In genomic region chr2:32606161-32607142, GRCm38 (mm10) we compare ENCODE assay signal across 8 mouse cellular contexts. TPM values are rescaled to one million over a fixed set of nuclear protein-coding genes. Genes with fewer than 3 reads are reported as not detected.
DNase-seq lines count a peak whose midpoint lies in the region; ATAC-seq and TF ChIP-seq lines count a peak whose summit lies in the region.

No protein-coding gene starts in this region.

- peaks cover 74% of the 10 kb centered on the region for H3K4me1 ChIP-seq in E14TG2a.4 (replicated peaks; ENCODE audit: low read depth, low read length)
- H3K4me1 ChIP-seq in embryonic fibroblast, embryonic 13.5 days (ENCODE audit: control insufficient read depth, insufficient read depth, low read length): peaks cover 2% of the 10 kb centered on the region; the same call in 1 of the 2 replicates
- H3K4me1 ChIP-seq in heart, embryonic 13.5 days: peaks cover 63% of the 10 kb centered on the region
- peaks cover 11% of the 10 kb centered on the region for H3K4me1 ChIP-seq in kidney, postnatal 0 days (replicated peaks; ENCODE audit: insufficient read depth, low read length)
- peaks cover 60% of the 10 kb centered on the region for H3K4me1 ChIP-seq in liver, embryonic 16.5 days (ENCODE audit: control insufficient read depth, low read depth, low read length)
- peaks cover 39% of the 10 kb centered on the region for H3K4me1 ChIP-seq in neural tube, embryonic 13.5 days (replicated peaks)

- H3K9me3 ChIP-seq in E14TG2a.4 (ENCODE audit: low read length): no peaks in the 10 kb centered on the region
- H3K9me3 ChIP-seq in heart, embryonic 13.5 days: no peaks in the 10 kb centered on the region
- H3K9me3 ChIP-seq in kidney, postnatal 0 days (replicated peaks; ENCODE audit: low read length): no peaks in the 10 kb centered on the region
- no peaks in the 10 kb centered on the region for H3K9me3 ChIP-seq in liver, embryonic 16.5 days (replicated peaks; ENCODE audit: control insufficient read depth, low read length)
- H3K9me3 ChIP-seq in neural tube, embryonic 13.5 days: no peaks in the 10 kb centered on the region

- peak overlapping the region; percentile 96 for H3K4me2 ChIP-seq in heart, embryonic 13.5 days
- peak overlapping the region; percentile 81 for H3K4me2 ChIP-seq in kidney, postnatal 0 days (ENCODE audit: low read length)
- H3K4me2 ChIP-seq in liver, embryonic 16.5 days (ENCODE audit: low read depth, low read length): peak overlapping the region; percentile 97
- H3K4me2 ChIP-seq in neural tube, embryonic 13.5 days: peak overlapping the region; percentile 90

- TF ChIP-seq POLR2A in embryonic fibroblast, embryonic 13.5 days (IDR thresholded peaks at IDR 0.05; ENCODE audit: low read depth, low read length): peak; percentile 41; the same call in 1 of the 2 replicates

- peak; percentile 93 for DNase-seq in brain, adult 2 months (ENCODE audit: low read depth, low spot score)
- DNase-seq in kidney, postnatal 0 days (ENCODE audit: low spot score): peak; percentile 88
- DNase-seq in testis, postnatal 14 days (ENCODE audit: low spot score): peak; percentile 82

- peak; percentile 87 for TF ChIP-seq CTCF in E14TG2a.4 (conservative IDR thresholded peaks at IDR 0.05; ENCODE audit: low read length)
- no peak for TF ChIP-seq CTCF in embryonic fibroblast, embryonic 13.5 days (IDR thresholded peaks at IDR 0.05; ENCODE audit: borderline replicate concordance, insufficient read depth, low read length)
- peak; percentile 80 for TF ChIP-seq CTCF in kidney, postnatal 0 days (IDR thresholded peaks at IDR 0.05; ENCODE audit: low read depth)

- peak overlapping the region; percentile 89 for H3K9ac ChIP-seq in heart, embryonic 13.5 days
- peak overlapping the region; percentile 66 for H3K9ac ChIP-seq in kidney, postnatal 0 days (ENCODE audit: low read depth, low read length)
- H3K9ac ChIP-seq in liver, embryonic 16.5 days (ENCODE audit: low read depth, low read length): peak overlapping the region; percentile 76
- H3K9ac ChIP-seq in neural tube, embryonic 13.5 days: peak overlapping the region; percentile 80

- no peak overlapping the region for H3K27ac ChIP-seq in embryonic fibroblast, embryonic 13.5 days (ENCODE audit: insufficient read depth, low read length)
- H3K27ac ChIP-seq in heart, embryonic 13.5 days (replicated peaks): peak overlapping the region; percentile 90
- H3K27ac ChIP-seq in kidney, postnatal 0 days: peak overlapping the region; percentile 10; the same call in 1 of the 2 replicates
- H3K27ac ChIP-seq in liver, embryonic 16.5 days (ENCODE audit: low read length): peak overlapping the region; percentile 73
- no peak overlapping the region for H3K27ac ChIP-seq in neural tube, embryonic 13.5 days (replicated peaks)

- H3K36me3 ChIP-seq in E14TG2a.4 (ENCODE audit: insufficient read depth, low read length): 0 out of 2 replicates have a peak, but pooled peaks cover 3% of the 10 kb centered on the region
- no peaks in the 10 kb centered on the region for H3K36me3 ChIP-seq in heart, embryonic 13.5 days
- no peaks in the 10 kb centered on the region for H3K36me3 ChIP-seq in kidney, postnatal 0 days (ENCODE audit: insufficient read depth, low read length)
- H3K36me3 ChIP-seq in liver, embryonic 16.5 days (ENCODE audit: control insufficient read depth, insufficient read depth): no peaks in the 10 kb centered on the region
- no peaks in the 10 kb centered on the region for H3K36me3 ChIP-seq in neural tube, embryonic 13.5 days

- ATAC-seq in heart, embryonic 13.5 days (ENCODE audit: extremely low read depth, insufficient number of reproducible peaks, low FRiP score, low TSS enrichment): peak; percentile 80
- ATAC-seq in kidney, postnatal 0 days (replicated peaks; ENCODE audit: low FRiP score, low read depth): peak; percentile 64
- ATAC-seq in liver, embryonic 16.5 days (ENCODE audit: low read depth): peak; percentile 74
- peak; percentile 86 for ATAC-seq in neural tube, embryonic 13.5 days (ENCODE audit: low read depth)

- no peaks in the 10 kb centered on the region for H3K27me3 ChIP-seq in E14TG2a.4 (ENCODE audit: insufficient read depth, low read length)
- H3K27me3 ChIP-seq in heart, embryonic 13.5 days (replicated peaks): no peaks in the 10 kb centered on the region
- H3K27me3 ChIP-seq in kidney, postnatal 0 days (ENCODE audit: insufficient read depth, low read length): no peaks in the 10 kb centered on the region
- H3K27me3 ChIP-seq in liver, embryonic 16.5 days (ENCODE audit: control insufficient read depth, insufficient read depth, low read depth, low read length): no peaks in the 10 kb centered on the region
- H3K27me3 ChIP-seq in neural tube, embryonic 13.5 days: peaks cover 9% of the 10 kb centered on the region; the same call in 1 of the 2 replicates

- H3K4me3 ChIP-seq in E14TG2a.4 (replicated peaks; ENCODE audit: low read length): peak overlapping the region; percentile 97
- peak overlapping the region; percentile 87 for H3K4me3 ChIP-seq in embryonic fibroblast, embryonic 13.5 days (ENCODE audit: insufficient read depth, low read length)
- H3K4me3 ChIP-seq in heart, embryonic 13.5 days: peak overlapping the region; percentile 84
- H3K4me3 ChIP-seq in kidney, postnatal 0 days (replicated peaks; ENCODE audit: low read depth, low read length): peak overlapping the region; percentile 61
- H3K4me3 ChIP-seq in liver, embryonic 16.5 days (ENCODE audit: low read depth, low read length): peak overlapping the region; percentile 78
- H3K4me3 ChIP-seq in neural tube, embryonic 13.5 days: peak overlapping the region; percentile 71

- 13% methylated on average over 37 of the region's 55 CpGs for WGBS in heart, embryonic 13.5 days
- 13% methylated on average over 46 of the region's 55 CpGs for WGBS in kidney, postnatal 0 days
- 10% methylated on average over 54 of the region's 55 CpGs for WGBS in liver, embryonic 16.5 days (ENCODE audit: insufficient replicate concordance)
- WGBS in neural tube, embryonic 13.5 days: 11% methylated on average over 55 of the region's 55 CpGs

RNA-seq across cellular contexts. Expression of gene St6galnac6, which starts 6.9 kb away (rescaled TPM):
- polyA plus RNA-seq in embryonic fibroblast, embryonic 13.5 days (2011; ENCODE audit: insufficient read length, low read depth, missing spikeins): 33.3 and 39.3 TPM in 2 replicates
- 24.8 and 29.1 TPM in 2 replicates for polyA plus RNA-seq in heart, embryonic 13.5 days (2015; fragmentation: Nextera tagmentation; extraction: Ambion mirVana)
- polyA plus RNA-seq in kidney, postnatal 0 days (2015; fragmentation: Nextera tagmentation; extraction: Ambion mirVana): 13.7 and 15.3 TPM in 2 replicates
- 12.0 and 12.8 TPM in 2 replicates for polyA plus RNA-seq in liver, embryonic 16.5 days (2015; fragmentation: Nextera tagmentation; extraction: Ambion mirVana)
- polyA plus RNA-seq in neural tube, embryonic 13.5 days (2015; fragmentation: Nextera tagmentation; extraction: Ambion mirVana): 9.4 and 11.0 TPM in 2 replicates

RNA-seq across cellular contexts. Expression of gene Ak1, which starts 15.1 kb away (rescaled TPM):
- 157 and 266 TPM in 2 replicates for polyA plus RNA-seq in embryonic fibroblast, embryonic 13.5 days (2011; ENCODE audit: insufficient read length, low read depth, missing spikeins)
- 302 and 318 TPM in 2 replicates for polyA plus RNA-seq in heart, embryonic 13.5 days (2015; fragmentation: Nextera tagmentation; extraction: Ambion mirVana)
- polyA plus RNA-seq in kidney, postnatal 0 days (2015; fragmentation: Nextera tagmentation; extraction: Ambion mirVana): 38.7 and 41.6 TPM in 2 replicates
- 3.4 and 7.9 TPM in 2 replicates for polyA plus RNA-seq in liver, embryonic 16.5 days (2015; fragmentation: Nextera tagmentation; extraction: Ambion mirVana)
- 74.2 and 75.4 TPM in 2 replicates for polyA plus RNA-seq in neural tube, embryonic 13.5 days (2015; fragmentation: Nextera tagmentation; extraction: Ambion mirVana)

RNA-seq across cellular contexts. Expression of gene St6galnac4, which starts 19.6 kb away (rescaled TPM):
- 20.4 and 21.5 TPM in 2 replicates for polyA plus RNA-seq in embryonic fibroblast, embryonic 13.5 days (2011; ENCODE audit: insufficient read length, low read depth, missing spikeins)
- polyA plus RNA-seq in heart, embryonic 13.5 days (2015; fragmentation: Nextera tagmentation; extraction: Ambion mirVana): 37.6 and 38.7 TPM in 2 replicates
- 15.8 and 18.1 TPM in 2 replicates for polyA plus RNA-seq in kidney, postnatal 0 days (2015; fragmentation: Nextera tagmentation; extraction: Ambion mirVana)
- 6.0 and 7.4 TPM in 2 replicates for polyA plus RNA-seq in liver, embryonic 16.5 days (2015; fragmentation: Nextera tagmentation; extraction: Ambion mirVana)
- polyA plus RNA-seq in neural tube, embryonic 13.5 days (2015; fragmentation: Nextera tagmentation; extraction: Ambion mirVana): 25.3 and 25.9 TPM in 2 replicates

RNA-seq across cellular contexts. Expression of gene 9430097D07Rik, which starts 31.0 kb away (rescaled TPM):
- polyA plus RNA-seq in embryonic fibroblast, embryonic 13.5 days (2011; ENCODE audit: insufficient read length, low read depth, missing spikeins): not detected in 2 replicates
- polyA plus RNA-seq in heart, embryonic 13.5 days (2015; fragmentation: Nextera tagmentation; extraction: Ambion mirVana): 0.21 TPM in 1 of 2 replicates, not detected in the other
- polyA plus RNA-seq in kidney, postnatal 0 days (2015; fragmentation: Nextera tagmentation; extraction: Ambion mirVana): 0.08 TPM in 1 of 2 replicates, not detected in the other
- polyA plus RNA-seq in liver, embryonic 16.5 days (2015; fragmentation: Nextera tagmentation; extraction: Ambion mirVana): 0.06 TPM in 1 of 2 replicates, not detected in the other
- polyA plus RNA-seq in neural tube, embryonic 13.5 days (2015; fragmentation: Nextera tagmentation; extraction: Ambion mirVana): 0.50 and 0.71 TPM in 2 replicates

RNA-seq across cellular contexts. Expression of gene Pip5kl1, which starts 31.9 kb away (rescaled TPM):
- polyA plus RNA-seq in embryonic fibroblast, embryonic 13.5 days (2011; ENCODE audit: insufficient read length, low read depth, missing spikeins): 0.67 TPM in 1 of 2 replicates, not detected in the other
- 0.36 TPM in 1 of 2 replicates, not detected in the other for polyA plus RNA-seq in heart, embryonic 13.5 days (2015; fragmentation: Nextera tagmentation; extraction: Ambion mirVana)
- polyA plus RNA-seq in kidney, postnatal 0 days (2015; fragmentation: Nextera tagmentation; extraction: Ambion mirVana): 0.42 and 0.61 TPM in 2 replicates
- not detected in 2 replicates for polyA plus RNA-seq in liver, embryonic 16.5 days (2015; fragmentation: Nextera tagmentation; extraction: Ambion mirVana)
- 9.2 and 9.4 TPM in 2 replicates for polyA plus RNA-seq in neural tube, embryonic 13.5 days (2015; fragmentation: Nextera tagmentation; extraction: Ambion mirVana)

Comparison
In these comparisons a context has a peak if more than half of its experiments do, and no peak if none do; other contexts are left out.
1. H3K27ac ChIP-seq: peak in heart, embryonic 13.5 days (single experiment), kidney, postnatal 0 days (single experiment) and liver, embryonic 16.5 days (single experiment); none in embryonic fibroblast, embryonic 13.5 days (single experiment) and neural tube, embryonic 13.5 days (single experiment).
2. Peak in every context shown above with its lines, with median percentiles within 50 percentile points of each other: H3K4me3 ChIP-seq, DNase-seq, ATAC-seq, H3K4me2 ChIP-seq and H3K9ac ChIP-seq.